Mouse (Mus musculus): ENCODE data around the gene Ssbp4. TPM values are rescaled to one million over a fixed set of nuclear protein-coding genes. Genes with fewer than 3 reads are reported as not detected.

Gene Ssbp4
- total and polyA plus RNA-seq, 3 experiments, result 84.9 to 212 TPM; not detected in 1

DNA sequence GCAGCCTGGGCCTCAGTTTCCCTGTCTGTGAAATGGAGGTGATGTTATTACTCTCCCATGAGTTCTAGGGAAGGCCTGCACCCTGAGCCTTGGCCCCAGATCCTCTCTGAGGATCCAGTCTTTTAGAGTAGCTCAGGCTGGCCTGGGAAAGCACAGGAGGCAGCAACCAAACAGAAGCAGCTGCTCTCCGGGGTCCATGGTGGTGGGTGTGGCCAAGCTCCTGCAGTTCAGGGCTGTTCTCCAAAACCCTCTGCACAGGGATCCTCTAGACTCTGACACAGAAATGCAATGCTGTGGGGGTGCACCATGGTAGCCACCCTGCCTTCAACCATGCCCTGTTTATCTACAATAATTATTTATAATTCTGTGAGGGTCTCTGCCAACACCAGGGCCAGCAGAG lies 5.1 kb upstream of the Ssbp4 start:
- Histone ChIP-seq H3K9me3 (replicated peaks; ENCODE audit: insufficient read depth, low read length) (no peaks in the 10 kb centered on the region), H3K4me3 (ENCODE audit: control insufficient read depth in 1 of 2, insufficient read depth in 1 of 2, low read depth in 2 of 2, low read length in 2 of 2) (no peak overlapping the region), H3K36me3 (ENCODE audit: control insufficient read depth in 1 of 2, insufficient read depth in 2 of 2, low read length in 2 of 2) (peaks cover 0 to 15% of the 10 kb centered on the region in 2 experiments; a peak in 2 of 4 replicates), H3K27me3 (ENCODE audit: control insufficient read depth in 1 of 2, insufficient read depth in 2 of 2, low read length in 2 of 2) (no peaks in the 10 kb centered on the region), H3K4me1 (ENCODE audit: control insufficient read depth in 1 of 2, insufficient read depth in 2 of 2, low read length in 2 of 2) (peaks cover 2 to 32% of the 10 kb centered on the region in 2 experiments), H3K27ac (ENCODE audit: control insufficient read depth, low read depth, low read length) (no peak overlapping the region), H3K9ac (ENCODE audit: control insufficient read depth, low read depth, low read length, poor library complexity, severe bottlenecking) (no peak overlapping the region), H3K79me2 (ENCODE audit: control insufficient read depth, insufficient read depth, low read length, poor library complexity) (peaks cover 5% of the 10 kb centered on the region; the same call in 1 of the 2 replicates)
- no peak for DNase-seq (ENCODE audit: low read depth, low spot score)
- TF ChIP-seq POLR2AphosphoS5 (IDR thresholded peaks at IDR 0.05; ENCODE audit: borderline replicate concordance, low read depth, low read length) (no peak), MYC (IDR thresholded peaks at IDR 0.05; ENCODE audit: low read depth, low read length) (no peak), SMC3 (IDR thresholded peaks at IDR 0.05; ENCODE audit: low read depth, low read length) (no peak), USF1 (IDR thresholded peaks at IDR 0.05; ENCODE audit: low read depth, low read length) (no peak), GABPA (IDR thresholded peaks at IDR 0.05; ENCODE audit: low read depth, low read length) (no peak), EP300 (IDR thresholded peaks at IDR 0.05; ENCODE audit: low read depth in 1 of 2, low read length in 2 of 2) (no peak), MAFK (IDR thresholded peaks at IDR 0.05; ENCODE audit: borderline replicate concordance, low read depth, low read length) (no peak), ZMIZ1 (IDR thresholded peaks at IDR 0.05; ENCODE audit: low read depth, low read length) (no peak), SIN3A (IDR thresholded peaks at IDR 0.05; ENCODE audit: low read length) (no peak), BHLHE40 (IDR thresholded peaks at IDR 0.05; ENCODE audit: borderline replicate concordance, low read depth, low read length) (no peak), POLR2AphosphoS2 (IDR thresholded peaks at IDR 0.05; ENCODE audit: low read length) (no peak), CHD1 (IDR thresholded peaks at IDR 0.05; ENCODE audit: low read depth, low read length) (no peak)

DNA sequence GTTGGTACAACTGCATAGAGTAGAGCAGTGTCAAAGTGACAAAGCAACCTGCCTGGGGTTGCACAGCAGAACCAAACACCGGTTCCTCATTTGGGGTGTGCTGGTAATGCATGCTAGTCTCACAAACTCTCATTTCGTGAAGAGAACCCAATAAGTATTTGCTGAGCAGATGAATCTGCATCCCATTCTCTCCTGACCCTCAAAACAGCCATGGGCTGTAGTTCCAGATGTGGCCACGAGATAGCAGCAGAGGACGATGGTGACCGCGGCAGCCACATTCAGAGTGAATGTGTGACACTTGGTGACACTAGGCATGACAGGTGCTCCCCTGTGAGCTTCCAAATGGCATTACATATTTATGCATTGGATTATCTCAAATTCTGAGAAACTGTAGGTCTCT lies 3.2 kb upstream of the Ssbp4 start:
- Histone ChIP-seq H3K4me1 (ENCODE audit: control insufficient read depth in 1 of 2, insufficient read depth in 2 of 2, low read length in 2 of 2) (peaks cover 2 to 17% of the 10 kb centered on the region in 2 experiments), H3K27ac (ENCODE audit: control insufficient read depth, low read depth, low read length) (peak overlapping the region; percentile 79)
- no peak for TF ChIP-seq GABPA (IDR thresholded peaks at IDR 0.05; ENCODE audit: low read depth, low read length)
- no peak for TF ChIP-seq E2F4 (IDR thresholded peaks at IDR 0.05; ENCODE audit: borderline replicate concordance, low read depth, low read length)
- TF ChIP-seq TCF12 (IDR thresholded peaks at IDR 0.05; ENCODE audit: low read depth, low read length), result no peak; the same call in 1 of the 2 replicates
- no peak for TF ChIP-seq ZKSCAN1 (IDR thresholded peaks at IDR 0.05; ENCODE audit: low read depth, low read length)
- 0 out of 2 replicates have a peak, but pooled peaks have one; percentile 85 for TF ChIP-seq CHD1 (IDR thresholded peaks at IDR 0.05; ENCODE audit: low read depth, low read length)
- peak; percentile 78 for TF ChIP-seq MAX (IDR thresholded peaks at IDR 0.05; ENCODE audit: low read length)
- TF ChIP-seq MYC (IDR thresholded peaks at IDR 0.05; ENCODE audit: low read depth, low read length), result peak; percentile 72; the same call in 1 of the 2 replicates
- no peak for TF ChIP-seq GATA1 (IDR thresholded peaks at IDR 0.05; ENCODE audit: low read depth, low read length)
- TF ChIP-seq JUND (IDR thresholded peaks at IDR 0.05; ENCODE audit: low read depth, low read length), result no peak; the same call in 1 of the 2 replicates
- TF ChIP-seq POLR2AphosphoS5 (IDR thresholded peaks at IDR 0.05; ENCODE audit: borderline replicate concordance, low read depth, low read length), result no peak
- TF ChIP-seq NRF1 (IDR thresholded peaks at IDR 0.05; ENCODE audit: insufficient read depth, low read depth, low read length, poor library complexity, severe bottlenecking), result peak; percentile 33; the same call in 1 of the 2 replicates
- TF ChIP-seq CHD2 (IDR thresholded peaks at IDR 0.05; ENCODE audit: low read length), result no peak
- TF ChIP-seq ZNF384 (IDR thresholded peaks at IDR 0.05; ENCODE audit: low read depth, low read length), result no peak
- TF ChIP-seq ETS1 (IDR thresholded peaks at IDR 0.05; ENCODE audit: low read depth, low read length), result peak; percentile 34; the same call in 1 of the 2 replicates
- no peak for TF ChIP-seq POLR2AphosphoS2 (IDR thresholded peaks at IDR 0.05; ENCODE audit: low read length)
- TF ChIP-seq NELFE (IDR thresholded peaks at IDR 0.05; ENCODE audit: low read depth, low read length), result no peak
- TF ChIP-seq HCFC1 (IDR thresholded peaks at IDR 0.05; ENCODE audit: low read depth, low read length), result peak; percentile 16; the same call in 1 of the 2 replicates
- TF ChIP-seq TAL1 (IDR thresholded peaks at IDR 0.05; ENCODE audit: low read length), result 0 out of 2 replicates have a peak, but pooled peaks have one; percentile 9
- peak; percentile 72; the same call in 1 of the 2 replicates for TF ChIP-seq MAZ (IDR thresholded peaks at IDR 0.05; ENCODE audit: low read depth, low read length)
- TF ChIP-seq CTCF (IDR thresholded peaks at IDR 0.05 in 2 of 3, conservative IDR thresholded peaks at IDR 0.05 in 1 of 3; ENCODE audit: control insufficient read depth in 1 of 3, insufficient read depth in 1 of 3, low read depth in 2 of 3, low read length in 3 of 3, poor library complexity in 1 of 3, severe bottlenecking in 1 of 3), result peak; percentile 93 to 99 (median 98)
- TF ChIP-seq KAT2A (conservative IDR thresholded peaks at IDR 0.05; ENCODE audit: low read depth, low read length), result no peak
- TF ChIP-seq MYB (IDR thresholded peaks at IDR 0.05; ENCODE audit: low read depth, low read length), result no peak
- TF ChIP-seq USF2 (IDR thresholded peaks at IDR 0.05; ENCODE audit: borderline replicate concordance in 1 of 2, insufficient read depth in 1 of 2, low read depth in 1 of 2, low read length in 2 of 2), result no peak
- TF ChIP-seq ZMIZ1 (IDR thresholded peaks at IDR 0.05; ENCODE audit: low read depth, low read length), result no peak

More for the DNA sequence above, 3.2 kb upstream of the Ssbp4 start:
- H3K79me2 ChIP-seq (ENCODE audit: control insufficient read depth, insufficient read depth, low read length, poor library complexity), result peaks cover 17% of the 10 kb centered on the region
- peak; percentile 94 for DNase-seq (ENCODE audit: low read depth, low spot score)
- no peaks in the 10 kb centered on the region for H3K9me3 ChIP-seq (replicated peaks; ENCODE audit: insufficient read depth, low read length)
- H3K36me3 ChIP-seq (ENCODE audit: control insufficient read depth in 1 of 2, insufficient read depth in 2 of 2, low read length in 2 of 2), result peaks cover 0 to 8% of the 10 kb centered on the region in 2 experiments; a peak in 2 of 4 replicates
- peak overlapping the region; percentile 74 to 92 for H3K4me3 ChIP-seq (ENCODE audit: control insufficient read depth in 1 of 2, insufficient read depth in 1 of 2, low read depth in 2 of 2, low read length in 2 of 2)
- no peaks in the 10 kb centered on the region for H3K27me3 ChIP-seq (ENCODE audit: control insufficient read depth in 1 of 2, insufficient read depth in 2 of 2, low read length in 2 of 2)
- H3K9ac ChIP-seq (ENCODE audit: control insufficient read depth, low read depth, low read length, poor library complexity, severe bottlenecking), result peak overlapping the region; percentile 81

All from MEL (cell line).